Comparison of ENCODE assay signal across 12 mouse cellular contexts in the genomic region with DNA sequence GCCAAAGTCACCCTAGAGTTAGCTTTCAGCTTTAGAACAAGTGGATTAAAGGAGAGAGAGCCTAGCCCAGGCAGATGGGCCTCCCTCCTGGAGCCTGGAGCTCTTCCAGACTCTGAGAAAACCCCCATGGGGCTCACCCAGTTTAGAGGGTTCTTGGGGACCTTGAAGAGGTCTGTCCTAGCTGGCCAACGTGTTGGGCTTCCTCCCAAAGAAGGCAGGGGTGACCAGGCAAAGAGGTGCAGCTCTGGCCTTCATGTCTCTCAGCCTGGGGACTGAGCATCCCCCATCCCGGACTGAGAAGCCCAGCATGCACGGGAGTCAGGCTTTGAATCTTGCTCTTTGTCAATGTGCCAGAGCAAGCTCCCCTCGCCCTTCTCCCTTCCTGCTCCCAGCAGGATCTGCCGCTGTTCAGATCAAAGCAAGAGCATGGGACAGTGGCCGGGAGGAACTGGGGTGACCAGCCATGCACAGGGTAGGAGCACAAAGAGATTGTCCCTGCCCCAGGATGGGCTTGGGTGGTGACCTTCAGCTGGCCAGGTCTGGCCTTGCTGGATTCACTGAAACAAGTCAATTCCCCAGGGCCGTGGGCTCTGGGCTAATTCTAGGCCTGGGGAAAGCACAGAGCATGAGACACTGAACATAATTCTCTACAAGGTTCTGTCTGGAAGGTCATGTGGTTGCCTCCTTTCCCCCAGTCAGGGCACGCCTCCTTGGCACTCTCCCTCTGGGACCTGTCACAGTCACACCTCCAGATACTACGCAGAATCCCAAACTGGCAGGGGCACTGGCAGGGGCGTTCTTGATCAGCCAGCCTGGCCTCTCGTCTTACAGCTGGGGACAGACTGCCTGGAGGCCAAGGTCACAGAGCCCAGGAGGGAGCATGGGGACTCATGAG. TPM values are rescaled to one million over a fixed set of nuclear protein-coding genes. Genes with fewer than 3 reads are reported as not detected.
DNase-seq lines count a peak whose midpoint lies in the region; ATAC-seq and TF ChIP-seq lines count a peak whose summit lies in the region.
"Had no signal": no experiment of that assay in that cellular context is flagged by ENCODE, and none has a peak within 500 bp of the region (broad histone marks: within the 10 kb centered on the region; RNA-seq: fewer than 3 reads in every experiment).

No protein-coding gene starts in this region.

- no peaks in the 10 kb centered on the region for H3K9me3 ChIP-seq in liver, postnatal 0 days (ENCODE audit: low read length)
- H3K9me3 ChIP-seq in heart, postnatal 0 days (replicated peaks; ENCODE audit: control insufficient read depth, low read length): no peaks in the 10 kb centered on the region
- H3K9me3 ChIP-seq: hindbrain, embryonic 12.5 days had no signal

- H3K36me3 ChIP-seq in liver, adult 2 months (ENCODE audit: control insufficient read depth, insufficient read depth, low read length): no peaks in the 10 kb centered on the region
- H3K36me3 ChIP-seq in liver, postnatal 0 days (replicated peaks; ENCODE audit: insufficient read depth, low read length): no peaks in the 10 kb centered on the region
- H3K36me3 ChIP-seq in heart, postnatal 0 days (replicated peaks; ENCODE audit: control insufficient read depth, insufficient read depth, low read length): no peaks in the 10 kb centered on the region
- H3K36me3 ChIP-seq: hindbrain, embryonic 12.5 days had no signal

- 16% methylated on average over 11 of the region's 11 CpGs for WGBS in liver, adult 2 months
- WGBS in liver, postnatal 0 days (ENCODE audit: insufficient replicate concordance): 40% methylated on average over 11 of the region's 11 CpGs
- WGBS in heart, postnatal 0 days: 7% methylated on average over 11 of the region's 11 CpGs

- ATAC-seq in liver, postnatal 0 days: no peak
- peak; percentile 95 for ATAC-seq in heart, postnatal 0 days (ENCODE audit: insufficient read depth, low read depth)

- peak; percentile 72 for DNase-seq in liver, adult 2 months (ENCODE audit: extremely low read depth, low read depth, low spot score)
- DNase-seq in liver, postnatal 0 days: no peak
- peak; percentile 99 for DNase-seq in heart, adult 11 months
- peak; percentile 94 for DNase-seq in heart, postnatal 0 days (ENCODE audit: low spot score)
- peak; percentile 59 for DNase-seq in skeletal muscle tissue, adult 2 months (ENCODE audit: low read depth, low spot score)
- DNase-seq in thymus, postnatal 10 days (ENCODE audit: low spot score in 2 of 2): no peak
- no peak for DNase-seq in B cell, adult 2 months
- DNase-seq: cerebellum, postnatal 36 days; layer of hippocampus, postnatal 36 days; spleen, adult 18-20 months; thymus, postnatal 25 days had no signal

- H3K4me1 ChIP-seq in liver, adult 2 months (ENCODE audit: control insufficient read depth, insufficient read depth, low read length): peaks cover 26% of the 10 kb centered on the region
- peaks cover 16% of the 10 kb centered on the region for H3K4me1 ChIP-seq in liver, postnatal 0 days (ENCODE audit: insufficient read depth)
- peaks cover 21% of the 10 kb centered on the region for H3K4me1 ChIP-seq in heart, postnatal 0 days (ENCODE audit: control insufficient read depth, insufficient read depth)

- no peak for TF ChIP-seq POLR2A in liver, adult 2 months (IDR thresholded peaks at IDR 0.05; ENCODE audit: extremely low read depth, insufficient read depth, low read length)

- H3K4me2 ChIP-seq in liver, postnatal 0 days (ENCODE audit: low read depth, low read length): no peak overlapping the region
- H3K4me2 ChIP-seq in heart, postnatal 0 days (ENCODE audit: low read depth, low read length): no peak overlapping the region
- H3K4me2 ChIP-seq: hindbrain, embryonic 12.5 days had no signal

- H3K9ac ChIP-seq in liver, adult 2 months (ENCODE audit: low read depth, low read length): peak overlapping the region; percentile 10; the same call in 1 of the 2 replicates
- H3K9ac ChIP-seq in liver, postnatal 0 days (replicated peaks): no peak overlapping the region; the same call in 1 of the 2 replicates
- H3K9ac ChIP-seq in heart, postnatal 0 days (replicated peaks; ENCODE audit: low read depth, low read length): peak overlapping the region; percentile 53
- H3K9ac ChIP-seq: hindbrain, embryonic 12.5 days had no signal

- H3K27ac ChIP-seq in liver, adult 2 months (replicated peaks; ENCODE audit: insufficient read depth, low read depth, low read length): peak overlapping the region; percentile 8
- H3K27ac ChIP-seq in liver, postnatal 0 days (ENCODE audit: low read depth): no peak overlapping the region
- peak overlapping the region; percentile 99 for H3K27ac ChIP-seq in heart, postnatal 0 days (ENCODE audit: low read depth)
- H3K27ac ChIP-seq: hindbrain, embryonic 12.5 days had no signal

- TF ChIP-seq CTCF in liver, adult 2 months (IDR thresholded peaks at IDR 0.05; ENCODE audit: low read depth, low read length): no peak
- TF ChIP-seq CTCF in liver, postnatal 0 days (IDR thresholded peaks at IDR 0.05; ENCODE audit: low read depth): no peak
- no peak for TF ChIP-seq CTCF in heart, postnatal 0 days (IDR thresholded peaks at IDR 0.05; ENCODE audit: low read depth)

- no peaks in the 10 kb centered on the region for H3K27me3 ChIP-seq in liver, adult 2 months (ENCODE audit: control insufficient read depth, insufficient read depth, low read length)
- H3K27me3 ChIP-seq in liver, postnatal 0 days (ENCODE audit: insufficient read depth, low read length): no peaks in the 10 kb centered on the region
- H3K27me3 ChIP-seq in heart, postnatal 0 days (ENCODE audit: control insufficient read depth, insufficient read depth, low read length): no peaks in the 10 kb centered on the region

- no peaks in the 10 kb centered on the region for H3K79me2 ChIP-seq in liver, adult 2 months (ENCODE audit: control insufficient read depth, insufficient read depth, low read length)

- no peak overlapping the region for H3K4me3 ChIP-seq in liver, adult 2 months (ENCODE audit: insufficient read depth, low read depth, low read length)
- H3K4me3 ChIP-seq in liver, postnatal 0 days (ENCODE audit: low read depth, low read length): no peak overlapping the region
- no peak overlapping the region for H3K4me3 ChIP-seq in heart, postnatal 0 days (ENCODE audit: low read depth, low read length)
- H3K4me3 ChIP-seq: hindbrain, embryonic 12.5 days had no signal

- no peak for TF ChIP-seq EP300 in liver, postnatal 0 days (IDR thresholded peaks at IDR 0.05; ENCODE audit: low read depth)
- TF ChIP-seq EP300 in heart, postnatal 0 days (IDR thresholded peaks at IDR 0.05; ENCODE audit: low read depth): peak; percentile 80

RNA-seq across cellular contexts. Expression of a gene that starts 10.3 kb away (rescaled TPM):
- 184 and 206 TPM in 2 replicates for total RNA-seq in liver, adult 2 months (2014; rRNA removed)
- 36.2 and 39.8 TPM in 2 replicates for polyA plus RNA-seq in liver, adult 2 months (2012; rRNA removed)
- 169 and 185 TPM in 2 replicates for polyA plus RNA-seq in liver, postnatal 0 days (2015; fragmentation: Nextera tagmentation; extraction: Ambion mirVana)
- total RNA-seq in heart, postnatal 0 days (2014; rRNA removed; ENCODE audit: low replicate concordance): 11.6 and 18.5 TPM in 2 replicates
- polyA plus RNA-seq in heart, postnatal 0 days (2015; fragmentation: Nextera tagmentation; extraction: Ambion mirVana): 31.4 and 33.4 TPM in 2 replicates

Comparison
In these comparisons a context has a peak if more than half of its experiments do, and no peak if none do; other contexts are left out.
1. DNase-seq: peak in liver, adult 2 months (single experiment), heart, adult 11 months (single experiment), heart, postnatal 0 days (single experiment) and skeletal muscle tissue, adult 2 months (single experiment); none in liver, postnatal 0 days (single experiment), thymus, postnatal 10 days (0 of 2) and B cell, adult 2 months (0 of 2).